Mouse (Mus musculus): ENCODE measurements around the gene Rasgef1c. TPM values are rescaled to one million over a fixed set of nuclear protein-coding genes. Genes with fewer than 3 reads are reported as not detected.

Rasgef1c gene
- polyA plus RNA-seq, 1 experiment from 2014 or later, result 4.6 TPM

GRCm38 (mm10) chr11:50013016-50013415 is 111.4 kb downstream of the Rasgef1c start:
- no peak for ATAC-seq (ENCODE audit: low FRiP score)
- 84% methylated on average over 5 of the region's 6 CpGs for WGBS
- H3K4me1 ChIP-seq (replicated peaks; ENCODE audit: control insufficient read depth, insufficient read depth, low read length), result no peaks in the 10 kb centered on the region
- H3K27ac ChIP-seq (ENCODE audit: low read depth, low read length), result no peak overlapping the region
- no peak overlapping the region for H3K4me3 ChIP-seq (ENCODE audit: low read depth, low read length)
- no peaks in the 10 kb centered on the region for H3K36me3 ChIP-seq (ENCODE audit: control insufficient read depth, insufficient read depth, low read length)
- H3K4me2 ChIP-seq (replicated peaks; ENCODE audit: low read depth, low read length), result no peak overlapping the region
- H3K9ac ChIP-seq (ENCODE audit: low read depth, low read length), result no peak overlapping the region
- H3K9me3 ChIP-seq (ENCODE audit: control insufficient read depth, low read length), result no peaks in the 10 kb centered on the region
- H3K27me3 ChIP-seq (ENCODE audit: control insufficient read depth, insufficient read depth, low read length), result no peaks in the 10 kb centered on the region
- DNase-seq (ENCODE audit: low spot score), result no peak

DNA sequence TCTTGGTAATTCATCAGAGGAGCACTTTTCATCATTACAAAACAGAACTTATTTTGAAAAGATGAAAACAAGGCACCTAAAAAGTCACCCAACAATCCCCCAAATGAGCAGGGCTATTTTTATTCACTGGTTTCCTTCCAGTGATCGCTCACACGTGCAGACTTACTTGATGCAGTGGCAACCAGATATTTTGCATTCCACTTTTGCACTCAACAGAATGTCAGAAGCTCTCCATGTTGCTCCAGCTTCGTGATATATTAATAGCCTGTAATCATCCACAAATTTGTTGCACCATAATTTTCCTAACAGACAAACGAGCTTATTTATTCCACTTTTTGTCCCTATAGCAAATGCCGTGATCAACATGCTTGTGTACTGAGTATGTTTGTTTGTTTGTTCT is 114.9 kb downstream of the Rasgef1c start:
- 88% methylated on average over 5 of the region's 5 CpGs for WGBS

GRCm38 (mm10) chr11:50017511-50017910 is 115.9 kb downstream of the Rasgef1c start:
- DNase-seq (ENCODE audit: low spot score), result no peak
- Histone ChIP-seq H3K4me2 (replicated peaks; ENCODE audit: low read depth, low read length) (no peak overlapping the region), H3K27ac (ENCODE audit: low read depth, low read length) (no peak overlapping the region), H3K9me3 (ENCODE audit: control insufficient read depth, low read length) (no peaks in the 10 kb centered on the region), H3K9ac (ENCODE audit: low read depth, low read length) (no peak overlapping the region), H3K27me3 (ENCODE audit: control insufficient read depth, insufficient read depth, low read length) (no peaks in the 10 kb centered on the region), H3K36me3 (ENCODE audit: control insufficient read depth, insufficient read depth, low read length) (no peaks in the 10 kb centered on the region), H3K4me3 (ENCODE audit: low read depth, low read length) (no peak overlapping the region), H3K4me1 (replicated peaks; ENCODE audit: control insufficient read depth, insufficient read depth, low read length) (no peaks in the 10 kb centered on the region)
- ATAC-seq (ENCODE audit: low FRiP score), result no peak
- 78% methylated on average over 7 of the region's 7 CpGs for WGBS

More for the DNA sequence above, 114.9 kb downstream of the Rasgef1c start:
- Histone ChIP-seq H3K27me3 (ENCODE audit: control insufficient read depth, insufficient read depth, low read length) (no peaks in the 10 kb centered on the region), H3K4me3 (ENCODE audit: low read depth, low read length) (no peak overlapping the region), H3K9me3 (ENCODE audit: control insufficient read depth, low read length) (no peaks in the 10 kb centered on the region), H3K27ac (ENCODE audit: low read depth, low read length) (no peak overlapping the region), H3K36me3 (ENCODE audit: control insufficient read depth, insufficient read depth, low read length) (no peaks in the 10 kb centered on the region), H3K4me2 (replicated peaks; ENCODE audit: low read depth, low read length) (no peak overlapping the region), H3K9ac (ENCODE audit: low read depth, low read length) (no peak overlapping the region), H3K4me1 (replicated peaks; ENCODE audit: control insufficient read depth, insufficient read depth, low read length) (no peaks in the 10 kb centered on the region)
- ATAC-seq (ENCODE audit: low FRiP score) (no peak), DNase-seq (ENCODE audit: low spot score) (no peak)

GRCm38 (mm10) chr11:50018848-50019247 is 117.2 kb downstream of the Rasgef1c start:
- DNase-seq (ENCODE audit: low spot score) (no peak), ATAC-seq (ENCODE audit: low FRiP score) (no peak)
- no peak overlapping the region for H3K9ac ChIP-seq (ENCODE audit: low read depth, low read length)
- no peak overlapping the region for H3K4me2 ChIP-seq (replicated peaks; ENCODE audit: low read depth, low read length)
- no peaks in the 10 kb centered on the region for H3K36me3 ChIP-seq (ENCODE audit: control insufficient read depth, insufficient read depth, low read length)
- no peak overlapping the region for H3K27ac ChIP-seq (ENCODE audit: low read depth, low read length)
- H3K4me3 ChIP-seq (ENCODE audit: low read depth, low read length), result no peak overlapping the region
- no peaks in the 10 kb centered on the region; the same call in 1 of the 2 replicates for H3K27me3 ChIP-seq (ENCODE audit: control insufficient read depth, insufficient read depth, low read length)
- no peaks in the 10 kb centered on the region for H3K9me3 ChIP-seq (ENCODE audit: control insufficient read depth, low read length)
- no peaks in the 10 kb centered on the region for H3K4me1 ChIP-seq (replicated peaks; ENCODE audit: control insufficient read depth, insufficient read depth, low read length)

GRCm38 (mm10) chr11:50022085-50022484 is 120.5 kb downstream of the Rasgef1c start:
- no peak for ATAC-seq (ENCODE audit: low FRiP score)
- no peak overlapping the region for H3K4me2 ChIP-seq (replicated peaks; ENCODE audit: low read depth, low read length)
- 65% methylated on average over 3 of the region's 3 CpGs for WGBS

DNA sequence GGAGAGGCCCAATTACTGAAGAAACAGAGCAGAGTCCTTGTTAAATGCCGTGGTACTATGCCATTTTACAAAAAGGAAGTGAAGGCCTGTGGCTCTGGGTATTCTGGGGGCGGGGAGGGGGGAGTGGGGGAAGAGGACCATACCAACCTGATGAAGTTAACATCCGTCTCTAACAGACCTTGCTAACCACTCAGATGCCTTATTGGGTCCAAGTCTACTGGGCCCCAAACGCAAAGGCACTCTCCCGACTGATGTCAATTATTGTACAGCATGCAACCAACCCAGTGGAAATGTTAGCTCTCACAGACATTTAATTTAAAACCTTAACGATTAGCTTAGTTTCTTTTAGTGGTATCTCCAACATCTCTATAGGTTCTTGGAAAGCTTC is 122.8 kb downstream of the Rasgef1c start:
- H3K4me2 ChIP-seq (replicated peaks; ENCODE audit: low read depth, low read length), result no peak overlapping the region
- peak overlapping the region; percentile 95 for H3K4me3 ChIP-seq (ENCODE audit: low read depth, low read length)
- H3K9ac ChIP-seq (ENCODE audit: low read depth, low read length), result no peak overlapping the region
- ATAC-seq (ENCODE audit: low FRiP score) (no peak; the same call in 1 of the 2 replicates), DNase-seq (ENCODE audit: low spot score) (no peak)
- no peak overlapping the region for H3K27ac ChIP-seq (ENCODE audit: low read depth, low read length)
- 70% methylated on average over 6 of the region's 6 CpGs for WGBS
- H3K4me1 ChIP-seq (replicated peaks; ENCODE audit: control insufficient read depth, insufficient read depth, low read length), result no peaks in the 10 kb centered on the region; the same call in none of the 2 replicates
- no peaks in the 10 kb centered on the region for H3K9me3 ChIP-seq (ENCODE audit: control insufficient read depth, low read length)
- no peaks in the 10 kb centered on the region; the same call in 1 of the 2 replicates for H3K27me3 ChIP-seq (ENCODE audit: control insufficient read depth, insufficient read depth, low read length)
- H3K36me3 ChIP-seq (ENCODE audit: control insufficient read depth, insufficient read depth, low read length), result no peaks in the 10 kb centered on the region

More at GRCm38 (mm10) chr11:50022085-50022484, 120.5 kb downstream of the Rasgef1c start:
- Histone ChIP-seq H3K4me3 (ENCODE audit: low read depth, low read length) (no peak overlapping the region), H3K9ac (ENCODE audit: low read depth, low read length) (no peak overlapping the region), H3K27ac (ENCODE audit: low read depth, low read length) (no peak overlapping the region), H3K27me3 (ENCODE audit: control insufficient read depth, insufficient read depth, low read length) (no peaks in the 10 kb centered on the region; the same call in 1 of the 2 replicates), H3K36me3 (ENCODE audit: control insufficient read depth, insufficient read depth, low read length) (no peaks in the 10 kb centered on the region), H3K9me3 (ENCODE audit: control insufficient read depth, low read length) (no peaks in the 10 kb centered on the region), H3K4me1 (replicated peaks; ENCODE audit: control insufficient read depth, insufficient read depth, low read length) (no peaks in the 10 kb centered on the region; the same call in 1 of the 2 replicates)
- DNase-seq (ENCODE audit: low spot score), result no peak

GRCm38 (mm10) chr11:50024833-50025720 is 123.4 kb downstream of the Rasgef1c start, which contains the start of gene Rnf130:
Gene Rnf130 (plus strand): TSS chr11:50025346.
- Histone ChIP-seq H3K4me3 (ENCODE audit: low read depth, low read length) (peak within 1 kb of the TSS; percentile 95), H3K27me3 (ENCODE audit: control insufficient read depth, insufficient read depth, low read length) (no peaks in the 10 kb centered on the region; the same call in 1 of the 2 replicates), H3K36me3 (ENCODE audit: control insufficient read depth, insufficient read depth, low read length) (no peaks in the 10 kb centered on the region), H3K27ac (ENCODE audit: low read depth, low read length) (peak within 1 kb of the TSS; percentile 94), H3K9ac (ENCODE audit: low read depth, low read length) (peak within 1 kb of the TSS; percentile 98), H3K4me1 (replicated peaks; ENCODE audit: control insufficient read depth, insufficient read depth, low read length) (no peaks in the 10 kb centered on the region; the same call in none of the 2 replicates), H3K4me2 (replicated peaks; ENCODE audit: low read depth, low read length) (peak within 1 kb of the TSS; percentile 54), H3K9me3 (ENCODE audit: control insufficient read depth, low read length) (no peaks in the 10 kb centered on the region)
- under 1% methylated on average over 96 of the region's 129 CpGs for WGBS
- ATAC-seq (ENCODE audit: low FRiP score) (peak; percentile 90), DNase-seq (ENCODE audit: low spot score) (peak; percentile 97)

GRCm38 (mm10) chr11:50025721-50026520 is 124.3 kb downstream of the Rasgef1c start:
- DNase-seq (ENCODE audit: low spot score) (peak; percentile 24), ATAC-seq (ENCODE audit: low FRiP score) (peak; percentile 41)
- Histone ChIP-seq H3K9ac (ENCODE audit: low read depth, low read length) (peak overlapping the region; percentile 98), H3K9me3 (ENCODE audit: control insufficient read depth, low read length) (no peaks in the 10 kb centered on the region), H3K27ac (ENCODE audit: low read depth, low read length) (peak overlapping the region; percentile 94), H3K4me1 (replicated peaks; ENCODE audit: control insufficient read depth, insufficient read depth, low read length) (no peaks in the 10 kb centered on the region; the same call in none of the 2 replicates), H3K4me3 (ENCODE audit: low read depth, low read length) (peak overlapping the region; percentile 95), H3K4me2 (replicated peaks; ENCODE audit: low read depth, low read length) (peak overlapping the region; percentile 54), H3K27me3 (ENCODE audit: control insufficient read depth, insufficient read depth, low read length) (no peaks in the 10 kb centered on the region; the same call in 1 of the 2 replicates), H3K36me3 (ENCODE audit: control insufficient read depth, insufficient read depth, low read length) (no peaks in the 10 kb centered on the region)
- WGBS, result 9% methylated on average over 24 of the region's 24 CpGs
